Mouse (Mus musculus) MEL (cell line): ENCODE results near the gene Arsb. TPM values are rescaled to one million over a fixed set of nuclear protein-coding genes. Genes with fewer than 3 reads are reported as not detected.

Experiments
- DNase-seq: peaks from one replicate; pipeline ENCODE4 v3.0.0; 2011; ENCODE audit warnings: low read depth, low spot score
- H3K27ac ChIP-seq: 2 replicates; pipeline ENCODE4 v1.5.1; 2012; ENCODE audit warnings: low read depth, mild to moderate bottlenecking, control low read depth, low read length, moderate library complexity; ENCODE audit not compliant: control insufficient read depth
- H3K27me3 ChIP-seq, 2 experiments: fragments of 150-350 bp in 1 of 2; sonication (generic) in 1 of 2; 2 replicates each; pipeline ENCODE4 v1.6.1; 2012; ENCODE audit warnings: low read length in 2 of 2, mild to moderate bottlenecking in 2 of 2, improper control_type of control experiment in 1 of 2, moderate library complexity in 1 of 2; ENCODE audit not compliant: insufficient read depth in 2 of 2, control insufficient read depth in 1 of 2
- H3K36me3 ChIP-seq, 2 experiments: 2 replicates each; pipeline ENCODE4 v1.6.1; 2012 to 2014; ENCODE audit warnings: low read length in 2 of 2, improper control_type of control experiment in 1 of 2, inconsistent platforms in 1 of 2, mild to moderate bottlenecking in 1 of 2; ENCODE audit not compliant: insufficient read depth in 2 of 2, control insufficient read depth in 1 of 2
- H3K4me1 ChIP-seq, 2 experiments: fragments of 150-350 bp in 1 of 2; sonication (generic) in 1 of 2; 2 replicates each; pipeline ENCODE4 v1.6.1; 2012; ENCODE audit warnings: low read length in 2 of 2, improper control_type of control experiment in 1 of 2, mild to moderate bottlenecking in 1 of 2; ENCODE audit not compliant: insufficient read depth in 2 of 2, control insufficient read depth in 1 of 2
- H3K4me3 ChIP-seq, 2 experiments: fragments of 150-350 bp in 1 of 2; sonication (generic) in 1 of 2; 2 replicates each; pipeline ENCODE4 v1.5.1; 2012; ENCODE audit warnings: low read depth in 2 of 2, low read length in 2 of 2, mild to moderate bottlenecking in 2 of 2, moderate library complexity in 2 of 2, control low read depth in 1 of 2, improper control_type of control experiment in 1 of 2; ENCODE audit not compliant: control insufficient read depth in 1 of 2, insufficient read depth in 1 of 2
- H3K79me2 ChIP-seq: 2 replicates; pipeline ENCODE4 v1.6.1; 2012; ENCODE audit warnings: mild to moderate bottlenecking, low read length, moderate library complexity; ENCODE audit not compliant: control insufficient read depth, poor library complexity, insufficient read depth
- H3K9ac ChIP-seq: 2 replicates; pipeline ENCODE4 v1.6.1; 2012; ENCODE audit warnings: low read depth, mild to moderate bottlenecking, control low read depth, low read length, moderate library complexity; ENCODE audit not compliant: control insufficient read depth, poor library complexity, severe bottlenecking
- H3K9me3 ChIP-seq: fragments of 150-350 bp; sonication (generic); replicated peaks from 2 replicates; pipeline ENCODE4 v1.6.1; 2012; ENCODE audit warnings: mild to moderate bottlenecking, low read length, improper control_type of control experiment, moderate library complexity; ENCODE audit not compliant: insufficient read depth
- BHLHE40 ChIP-seq: IDR thresholded peaks from 2 replicates; pipeline ENCODE4 v1.6.1; 2012; ENCODE audit warnings: low read depth, mild to moderate bottlenecking, inconsistent platforms, low read length, improper control_type of control experiment, borderline replicate concordance
- CTCF ChIP-seq, 3 experiments: IDR thresholded peaks in 2 of 3; conservative IDR thresholded peaks in 1 of 3; 2 replicates each; pipeline ENCODE4 v1.5.1; 2011 to 2012; ENCODE audit warnings: low read length in 3 of 3, low read depth in 2 of 3, mild to moderate bottlenecking in 2 of 3, improper control_type of control experiment in 1 of 3, inconsistent platforms in 1 of 3, mixed read lengths in 1 of 3, moderate library complexity in 1 of 3; ENCODE audit not compliant: control insufficient read depth in 1 of 3, insufficient read depth in 1 of 3, poor library complexity in 1 of 3, severe bottlenecking in 1 of 3
- ELF1 ChIP-seq: IDR thresholded peaks from 2 replicates; pipeline ENCODE4 v1.6.1; 2014; ENCODE audit warnings: low read depth, mild to moderate bottlenecking, inconsistent platforms, low read length, improper control_type of control experiment, moderate library complexity
- EP300 ChIP-seq, 2 experiments: IDR thresholded peaks; 2 replicates each; pipeline ENCODE4 v1.6.1; 2011; ENCODE audit warnings: improper control_type of control experiment in 2 of 2, low read length in 2 of 2, low read depth in 1 of 2, mild to moderate bottlenecking in 1 of 2
- GABPA ChIP-seq: IDR thresholded peaks from 2 replicates; pipeline ENCODE4 v1.6.1; 2012; ENCODE audit warnings: low read depth, mild to moderate bottlenecking, inconsistent platforms, low read length, improper control_type of control experiment, moderate library complexity
- GATA1 ChIP-seq: IDR thresholded peaks from 2 replicates; pipeline ENCODE4 v1.6.1; 2011; ENCODE audit warnings: low read depth, low read length, improper control_type of control experiment
- HCFC1 ChIP-seq: IDR thresholded peaks from 2 replicates; pipeline ENCODE4 v1.6.1; 2012; ENCODE audit warnings: low read depth, mild to moderate bottlenecking, inconsistent platforms, low read length, improper control_type of control experiment, moderate library complexity
- JUND ChIP-seq: IDR thresholded peaks from 2 replicates; pipeline ENCODE4 v1.6.1; 2011; ENCODE audit warnings: low read depth, mild to moderate bottlenecking, improper control_type of control experiment, low read length
- KAT2A ChIP-seq: conservative IDR thresholded peaks from 2 replicates; pipeline ENCODE4 v1.6.1; 2012; ENCODE audit warnings: low read depth, low read length, improper control_type of control experiment, inconsistent platforms
- MAFK ChIP-seq: IDR thresholded peaks from 2 replicates; pipeline ENCODE4 v1.6.1; 2011; ENCODE audit warnings: low read depth, mild to moderate bottlenecking, low read length, improper control_type of control experiment, borderline replicate concordance
- MAX ChIP-seq: IDR thresholded peaks from 2 replicates; pipeline ENCODE4 v1.6.1; 2011; ENCODE audit warnings: low read length, improper control_type of control experiment
- MAZ ChIP-seq: IDR thresholded peaks from 2 replicates; pipeline ENCODE4 v1.6.1; 2012; ENCODE audit warnings: low read depth, mild to moderate bottlenecking, inconsistent platforms, low read length, improper control_type of control experiment
- MXI1 ChIP-seq: IDR thresholded peaks from 2 replicates; pipeline ENCODE4 v1.6.1; 2011; ENCODE audit warnings: mild to moderate bottlenecking, low read depth, low read length, improper control_type of control experiment
- NRF1 ChIP-seq: IDR thresholded peaks from 2 replicates; pipeline ENCODE4 v1.6.1; 2014; ENCODE audit warnings: low read depth, mild to moderate bottlenecking, inconsistent platforms, low read length, improper control_type of control experiment, moderate library complexity; ENCODE audit not compliant: poor library complexity, insufficient read depth, severe bottlenecking
- POLR2AphosphoS2 ChIP-seq: IDR thresholded peaks from 2 replicates; pipeline ENCODE4 v1.6.1; 2011; ENCODE audit warnings: low read length, improper control_type of control experiment
- POLR2AphosphoS5 ChIP-seq: IDR thresholded peaks from 2 replicates; pipeline ENCODE4 v1.6.1; 2012; ENCODE audit warnings: low read depth, borderline replicate concordance, mild to moderate bottlenecking, inconsistent platforms, low read length, moderate library complexity, mixed read lengths
- RAD21 ChIP-seq: IDR thresholded peaks from 2 replicates; pipeline ENCODE4 v1.6.1; 2011; ENCODE audit warnings: mild to moderate bottlenecking, low read depth, low read length, improper control_type of control experiment
- SIN3A ChIP-seq: IDR thresholded peaks from 2 replicates; pipeline ENCODE4 v1.6.1; 2012; ENCODE audit warnings: low read length, improper control_type of control experiment, inconsistent platforms
- SMC3 ChIP-seq: IDR thresholded peaks from 2 replicates; pipeline ENCODE4 v1.6.1; 2011; ENCODE audit warnings: low read depth, low read length, improper control_type of control experiment
- TAL1 ChIP-seq: IDR thresholded peaks from 2 replicates; pipeline ENCODE4 v1.6.1; 2012; ENCODE audit warnings: mild to moderate bottlenecking, inconsistent platforms, low read length, moderate library complexity, mixed read lengths
- TCF12 ChIP-seq: IDR thresholded peaks from 2 replicates; pipeline ENCODE4 v1.6.1; 2014; ENCODE audit warnings: low read depth, mild to moderate bottlenecking, inconsistent platforms, low read length, improper control_type of control experiment, moderate library complexity
- USF1 ChIP-seq: IDR thresholded peaks from 2 replicates; pipeline ENCODE4 v1.6.1; 2014; ENCODE audit warnings: low read depth, mild to moderate bottlenecking, inconsistent platforms, low read length, improper control_type of control experiment, moderate library complexity
- ZKSCAN1 ChIP-seq: IDR thresholded peaks from 2 replicates; pipeline ENCODE4 v1.6.1; 2012; ENCODE audit warnings: low read depth, mild to moderate bottlenecking, inconsistent platforms, low read length, improper control_type of control experiment, moderate library complexity
- ZNF384 ChIP-seq: IDR thresholded peaks from 2 replicates; pipeline ENCODE4 v1.6.1; 2012; ENCODE audit warnings: low read depth, mild to moderate bottlenecking, inconsistent platforms, low read length, improper control_type of control experiment
- polyA plus RNA-seq, 2 experiments: library from polyadenylated mRNA; stranded (reverse) in 1 of 2; unstranded in 1 of 2; fragments of >175 nt in 1 of 2; fragments of >200 nt in 1 of 2; gene quantifications; 2 replicates each; pipeline versions ENCODE4 v1.2.1 to v1.2.4; 2012; ENCODE audit warnings: low replicate concordance in 2 of 2, low read depth in 1 of 2; ENCODE audit not compliant: insufficient read length in 2 of 2, insufficient read depth in 1 of 2, missing spikeins in 1 of 2
- total RNA-seq: library from RNA; depleted of rRNA; stranded (reverse); fragments of 300-350 nt; gene quantifications from 2 replicates; pipeline ENCODE4 v1.2.3, GENCODE M21; 2012

Gene Arsb
- total and polyA plus RNA-seq, 3 experiments, result 0.04 to 0.07 TPM; not detected in 1

- H3K9ac ChIP-seq, result no peak overlapping the region
- no peak overlapping the region for H3K27ac ChIP-seq
- no peak overlapping the region for H3K4me3 ChIP-seq
- H3K9me3 ChIP-seq, result no peaks in the 10 kb centered on the region
- no peak for TF ChIP-seq GATA1
- no peak for TF ChIP-seq EP300 (IDR thresholded peaks at IDR 0.05; ENCODE audit: low read depth in 1 of 2, low read length in 2 of 2)
- TF ChIP-seq POLR2AphosphoS5, result no peak
- TF ChIP-seq POLR2AphosphoS2, result no peak
- TF ChIP-seq ZNF384, result no peak
- TF ChIP-seq MAZ, result no peak
- no peak for TF ChIP-seq MAFK
- no peak for TF ChIP-seq KAT2A
- TF ChIP-seq JUND, result no peak
- TF ChIP-seq CTCF (IDR thresholded peaks at IDR 0.05 in 2 of 3, conservative IDR thresholded peaks at IDR 0.05 in 1 of 3; ENCODE audit: control insufficient read depth in 1 of 3, insufficient read depth in 1 of 3, low read depth in 2 of 3, low read length in 3 of 3, poor library complexity in 1 of 3, severe bottlenecking in 1 of 3), result no peak
- no peak for TF ChIP-seq NRF1
- no peak for TF ChIP-seq SIN3A
- TF ChIP-seq MAX, result no peak
- no peak for TF ChIP-seq GABPA
- TF ChIP-seq SMC3, result no peak
- no peak for TF ChIP-seq TCF12
- no peak for TF ChIP-seq HCFC1
- TF ChIP-seq, all 39 proteins: peak for 0
- Histone ChIP-seq H3K36me3 (no peaks in the 10 kb centered on the region), H3K79me2 (no peaks in the 10 kb centered on the region), H3K27me3 (no peaks in the 10 kb centered on the region; a peak in 1 of 4 replicates), H3K4me1 (no peaks in the 10 kb centered on the region)
- DNase-seq, result no peak
Measured at GRCm38 (mm10) chr13:93951555-93951954, 180.1 kb downstream of the Arsb start.

GRCm38 (mm10) chr13:93952466-93952865, 181.0 kb downstream of the Arsb start:
- Histone ChIP-seq H3K4me1 (no peaks in the 10 kb centered on the region), H3K27ac (no peak overlapping the region), H3K9ac (no peak overlapping the region), H3K4me3 (no peak overlapping the region), H3K27me3 (no peaks in the 10 kb centered on the region; a peak in 1 of 4 replicates), H3K36me3 (no peaks in the 10 kb centered on the region), H3K9me3 (no peaks in the 10 kb centered on the region), H3K79me2 (no peaks in the 10 kb centered on the region)
- DNase-seq, result no peak
- TF ChIP-seq BHLHE40, result no peak
- TF ChIP-seq ZNF384, result no peak
- no peak for TF ChIP-seq ELF1
- no peak for TF ChIP-seq MXI1
- no peak for TF ChIP-seq USF1
- TF ChIP-seq KAT2A, result no peak
- TF ChIP-seq MAZ, result no peak
- no peak for TF ChIP-seq ZKSCAN1
- TF ChIP-seq CTCF (IDR thresholded peaks at IDR 0.05 in 2 of 3, conservative IDR thresholded peaks at IDR 0.05 in 1 of 3; ENCODE audit: control insufficient read depth in 1 of 3, insufficient read depth in 1 of 3, low read depth in 2 of 3, low read length in 3 of 3, poor library complexity in 1 of 3, severe bottlenecking in 1 of 3), result no peak
- no peak for TF ChIP-seq TAL1
- TF ChIP-seq EP300 (IDR thresholded peaks at IDR 0.05; ENCODE audit: low read depth in 1 of 2, low read length in 2 of 2), result no peak
- no peak for TF ChIP-seq RAD21
- no peak for TF ChIP-seq JUND
- no peak for TF ChIP-seq GABPA
